Mouse (Mus musculus) G1E (cell line): Measurements from ENCODE around the gene Nol3.

ENCODE experiments used
- CTCF ChIP-seq: IDR thresholded peaks from 2 replicates; pipeline ENCODE4 v1.5.1; 2012; ENCODE audit warnings: low read depth, low read length, inconsistent platforms, mixed read lengths
- GATA1 ChIP-seq: IDR thresholded peaks from 2 replicates; pipeline ENCODE4 v1.6.1; 2012; ENCODE audit warnings: borderline replicate concordance, low read length, inconsistent platforms, mixed read lengths

GRCm38 (mm10) chr8:105292471-105292870 is 16.5 kb downstream of the Nol3 start:
- no peak for TF ChIP-seq CTCF
- TF ChIP-seq GATA1 = no peak
